Mouse (Mus musculus) lung, adult 2 months (tissue): Measurements from ENCODE around the gene Rps6kc1.

ENCODE experiments used
- CTCF ChIP-seq: fragments of 200-500 bp; IDR thresholded peaks from 2 replicates; pipeline ENCODE4 v1.5.1; 2011; ENCODE audit warnings: mild to moderate bottlenecking, low read length, control low read depth; ENCODE audit not compliant: insufficient read depth
- POLR2A ChIP-seq: fragments of 200-500 bp; IDR thresholded peaks from 2 replicates; pipeline ENCODE4 v1.6.1; 2011; ENCODE audit warnings: low read depth, mild to moderate bottlenecking, control low read depth, low read length, borderline replicate concordance; ENCODE audit errors: extremely low read depth

DNA sequence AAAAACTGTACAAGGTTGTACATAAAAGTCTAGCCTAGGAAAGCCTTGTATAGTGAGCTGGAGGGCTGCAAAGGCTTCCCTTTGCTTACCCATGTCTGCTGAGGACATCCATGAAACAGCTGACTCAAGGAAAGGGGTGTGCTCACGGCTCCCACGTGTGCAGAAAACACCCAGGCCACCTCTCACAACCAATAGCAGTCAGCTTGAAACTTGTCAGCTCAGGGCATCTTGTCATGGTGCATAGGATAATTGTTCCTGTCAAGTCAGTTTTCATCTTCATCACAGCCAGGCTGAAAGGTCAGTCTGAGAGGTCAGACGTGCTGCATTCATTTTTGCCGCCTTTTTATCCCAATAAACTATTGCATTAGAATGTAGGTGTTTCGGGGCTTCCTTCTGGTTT, 36.4 kb upstream of the Rps6kc1 start:
- no peak for TF ChIP-seq CTCF
- TF ChIP-seq POLR2A: no peak
